Mouse (Mus musculus): Measurements from ENCODE around the gene Fam71e2.

Gene Fam71e2

GRCm38 (mm10) chr7:4777851-4778637 is 6.9 kb upstream of the Fam71e2 start:
- in situ Hi-C loops (cut with MseI, MboI) = no loop called here

- in situ Hi-C loops (cut with MseI, MboI) = no loop called here
Measured at GRCm38 (mm10) chr7:4776861-4777830, 6.0 kb upstream of the Fam71e2 start.

GRCm38 (mm10) chr7:4776131-4776530 is 5.0 kb upstream of the Fam71e2 start:
- in situ Hi-C loops (cut with MseI, MboI) = no loop called here

GRCm38 (mm10) chr7:4764946-4765710 is 6.0 kb downstream of the Fam71e2 start:
- in situ Hi-C loops (cut with MseI, MboI) = no loop called here

GRCm38 (mm10) chr7:4759670-4760069 is 11.4 kb downstream of the Fam71e2 start:
- in situ Hi-C loops (cut with MseI, MboI) = no loop called here

- in situ Hi-C loops (cut with MseI, MboI) = no loop called here
Measured at GRCm38 (mm10) chr7:4752821-4753570, 18.1 kb downstream of the Fam71e2 start, which contains the start of gene Cox6b2. Gene Cox6b2, minus strand, starts transcription at chr7:4753094.

GRCm38 (mm10) chr7:4751971-4752820 is 18.9 kb downstream of the Fam71e2 start:
- in situ Hi-C loops (cut with MseI, MboI) = no loop called here

GRCm38 (mm10) chr7:4749169-4749568 is 21.9 kb downstream of the Fam71e2 start:
- in situ Hi-C loops (cut with MseI, MboI) = no loop called here

- in situ Hi-C loops (cut with MseI, MboI) = no loop called here
Measured at GRCm38 (mm10) chr7:4748321-4748720, 22.8 kb downstream of the Fam71e2 start.

- in situ Hi-C loops (cut with MseI, MboI) = no loop called here
Measured at GRCm38 (mm10) chr7:4747156-4747899, 23.8 kb downstream of the Fam71e2 start.

- in situ Hi-C loops (cut with MseI, MboI) = no loop called here
Measured at GRCm38 (mm10) chr7:4746326-4746980, 24.6 kb downstream of the Fam71e2 start.

GRCm38 (mm10) chr7:4744886-4745285 is 26.2 kb downstream of the Fam71e2 start:
- in situ Hi-C loops (cut with MseI, MboI) = no loop called here

GRCm38 (mm10) chr7:4743354-4743753 is 27.7 kb downstream of the Fam71e2 start:
- in situ Hi-C loops (cut with MseI, MboI) = no loop called here

GRCm38 (mm10) chr7:4742482-4742819 is 28.7 kb downstream of the Fam71e2 start:
- in situ Hi-C loops (cut with MseI, MboI) = no loop called here

GRCm38 (mm10) chr7:4741672-4742481 is 29.2 kb downstream of the Fam71e2 start:
- in situ Hi-C loops (cut with MseI, MboI) = no loop called here

GRCm38 (mm10) chr7:4741151-4741550 is 30.0 kb downstream of the Fam71e2 start:
- in situ Hi-C loops (cut with MseI, MboI) = no loop called here

- in situ Hi-C loops (cut with MseI, MboI) = no loop called here
Measured at GRCm38 (mm10) chr7:4740309-4740727, 30.8 kb downstream of the Fam71e2 start.
